Mouse (Mus musculus): Measurements from ENCODE around the gene Gm42417. TPM values are rescaled to one million over a fixed set of nuclear protein-coding genes. Genes with fewer than 3 reads are reported as not detected.
"Not testable (repeated sequence)": the region's sequence is repeated elsewhere in the genome, so short reads cannot be mapped to it uniquely, and the experiment has no call there.

Gene Gm42417
- polyA plus RNA-seq, 1 experiment from 2014 or later = 0.29 TPM

DNA sequence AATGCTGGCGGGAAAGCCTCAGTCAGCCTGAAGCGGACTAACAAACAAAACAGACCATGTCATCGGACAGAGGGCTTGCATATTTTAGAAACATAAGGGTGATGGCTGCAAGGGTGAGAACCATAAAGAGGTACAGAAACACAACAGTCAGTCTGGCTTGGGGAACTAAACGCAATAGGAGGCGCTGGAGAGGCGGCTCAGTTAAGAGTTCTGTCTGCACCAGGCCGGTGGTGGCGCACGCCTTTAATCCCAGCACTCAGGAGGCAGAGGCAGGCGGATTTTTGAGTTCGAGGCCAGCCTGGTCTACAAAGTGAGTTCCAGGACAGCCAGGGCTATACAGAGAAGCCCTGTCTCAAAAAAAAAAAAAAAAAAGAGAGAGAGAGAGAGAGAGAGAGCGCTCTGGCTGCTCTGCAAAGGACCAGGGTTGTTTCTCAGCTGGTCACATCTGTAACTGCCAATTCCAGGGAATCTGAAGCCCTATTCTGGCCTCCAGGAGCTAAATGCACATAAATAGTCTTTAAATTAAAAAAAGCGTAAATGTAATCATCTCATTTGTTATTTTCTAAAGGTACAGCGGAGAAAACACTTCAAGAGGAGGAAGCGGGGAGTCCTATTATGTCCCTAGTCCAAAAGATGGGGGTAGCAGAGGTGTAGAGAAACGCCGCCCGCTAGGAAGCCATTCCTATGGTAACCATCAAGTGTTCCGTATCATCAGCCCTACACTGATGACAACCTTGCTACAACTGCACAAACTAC, 6.8 kb upstream of the Gm42417 start:
- Histone ChIP-seq H3K36me3 (ENCODE audit: control insufficient read depth, insufficient read depth, low read length) (peaks cover 20% of the 10 kb centered on the region; the same call in 1 of the 2 replicates), H3K9me3 (ENCODE audit: control insufficient read depth, low read length) (no peaks in the 10 kb centered on the region), H3K4me3 (ENCODE audit: low read depth, low read length) (peak overlapping the region; percentile 68), H3K4me2 (ENCODE audit: low read depth, severe bottlenecking) (peak overlapping the region; percentile 69), H3K27me3 (ENCODE audit: control insufficient read depth, insufficient read depth, low read length) (no peaks in the 10 kb centered on the region), H3K4me1 (ENCODE audit: control insufficient read depth, insufficient read depth, low read length) (peaks cover 28% of the 10 kb centered on the region), H3K9ac (ENCODE audit: low read length) (peak overlapping the region; percentile 78; the same call in 1 of the 2 replicates), H3K27ac (replicated peaks; ENCODE audit: low read depth, low read length) (no peak overlapping the region)
- no peak for DNase-seq (ENCODE audit: low spot score)
- no peak for ATAC-seq (ENCODE audit: insufficient number of reproducible peaks, low FRiP score, low TSS enrichment, low read depth)
- 77% methylated on average over 19 of the region's 19 CpGs for WGBS

GRCm38 (mm10) chr1:36545382-36545781, 6.2 kb upstream of the Gm42417 start:
- Histone ChIP-seq H3K9ac (ENCODE audit: low read length) (no peak overlapping the region), H3K27ac (replicated peaks; ENCODE audit: low read depth, low read length) (no peak overlapping the region), H3K9me3 (ENCODE audit: control insufficient read depth, low read length) (no peaks in the 10 kb centered on the region), H3K4me1 (ENCODE audit: control insufficient read depth, insufficient read depth, low read length) (peaks cover 28% of the 10 kb centered on the region), H3K4me3 (ENCODE audit: low read depth, low read length) (no peak overlapping the region), H3K27me3 (ENCODE audit: control insufficient read depth, insufficient read depth, low read length) (no peaks in the 10 kb centered on the region), H3K36me3 (ENCODE audit: control insufficient read depth, insufficient read depth, low read length) (peaks cover 17% of the 10 kb centered on the region; the same call in 1 of the 2 replicates), H3K4me2 (ENCODE audit: low read depth, severe bottlenecking) (no peak overlapping the region)
- 89% methylated on average over 2 of the region's 2 CpGs for WGBS
- DNase-seq (ENCODE audit: low spot score) (no peak), ATAC-seq (ENCODE audit: insufficient number of reproducible peaks, low FRiP score, low TSS enrichment, low read depth) (no peak)

DNA sequence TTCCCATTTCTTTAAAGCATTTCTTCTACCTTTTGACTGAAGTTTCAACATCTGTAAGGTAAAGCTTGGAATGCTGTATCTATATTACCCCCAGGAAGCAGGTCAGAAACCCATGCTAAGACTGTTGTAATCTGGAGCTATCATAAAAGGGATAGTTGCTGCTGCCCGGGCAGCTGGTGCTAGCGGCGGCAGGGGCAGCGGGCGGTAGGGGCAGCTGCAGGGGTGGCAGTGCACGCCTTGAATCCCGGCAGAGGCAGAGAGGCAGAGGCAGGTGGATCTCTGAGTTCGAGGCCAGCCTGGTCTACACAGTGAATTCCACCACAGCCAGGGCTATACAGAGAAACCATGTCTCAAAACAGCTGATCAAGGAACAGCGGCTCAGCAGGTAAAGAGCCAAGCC, 3.7 kb upstream of the Gm42417 start:
- WGBS = 90% methylated on average over 9 of the region's 9 CpGs
- no peak for ATAC-seq (ENCODE audit: insufficient number of reproducible peaks, low FRiP score, low TSS enrichment, low read depth)

GRCm38 (mm10) chr1:36541844-36542243, 2.6 kb upstream of the Gm42417 start:
- ATAC-seq (ENCODE audit: insufficient number of reproducible peaks, low FRiP score, low TSS enrichment, low read depth) (no peak), DNase-seq (ENCODE audit: low spot score) (no peak)
- WGBS = 96% methylated on average over 16 of the region's 16 CpGs
- Histone ChIP-seq H3K9me3 (ENCODE audit: control insufficient read depth, low read length) (no peaks in the 10 kb centered on the region), H3K4me1 (ENCODE audit: control insufficient read depth, insufficient read depth, low read length) (peaks cover 5% of the 10 kb centered on the region; the same call in 1 of the 2 replicates), H3K4me3 (ENCODE audit: low read depth, low read length) (no peak overlapping the region), H3K27ac (replicated peaks; ENCODE audit: low read depth, low read length) (no peak overlapping the region), H3K27me3 (ENCODE audit: control insufficient read depth, insufficient read depth, low read length) (no peaks in the 10 kb centered on the region), H3K4me2 (ENCODE audit: low read depth, severe bottlenecking) (no peak overlapping the region), H3K9ac (ENCODE audit: low read length) (no peak overlapping the region), H3K36me3 (ENCODE audit: control insufficient read depth, insufficient read depth, low read length) (peaks cover 11% of the 10 kb centered on the region; the same call in 1 of the 2 replicates)

More for the DNA sequence above, 3.7 kb upstream of the Gm42417 start:
- Histone ChIP-seq H3K9ac (ENCODE audit: low read length) (no peak overlapping the region), H3K9me3 (ENCODE audit: control insufficient read depth, low read length) (no peaks in the 10 kb centered on the region), H3K4me3 (ENCODE audit: low read depth, low read length) (no peak overlapping the region), H3K4me2 (ENCODE audit: low read depth, severe bottlenecking) (no peak overlapping the region), H3K27ac (replicated peaks; ENCODE audit: low read depth, low read length) (no peak overlapping the region), H3K27me3 (ENCODE audit: control insufficient read depth, insufficient read depth, low read length) (no peaks in the 10 kb centered on the region), H3K36me3 (ENCODE audit: control insufficient read depth, insufficient read depth, low read length) (peaks cover 11% of the 10 kb centered on the region; the same call in 1 of the 2 replicates), H3K4me1 (ENCODE audit: control insufficient read depth, insufficient read depth, low read length) (peaks cover 9% of the 10 kb centered on the region; the same call in 1 of the 2 replicates)
- DNase-seq (ENCODE audit: low spot score) = no peak

- Histone ChIP-seq H3K4me3 (ENCODE audit: low read depth, low read length) (no peak overlapping the region), H3K4me2 (ENCODE audit: low read depth, severe bottlenecking) (no peak overlapping the region), H3K36me3 (ENCODE audit: control insufficient read depth, insufficient read depth, low read length) (peaks cover 11% of the 10 kb centered on the region; the same call in 1 of the 2 replicates), H3K4me1 (ENCODE audit: control insufficient read depth, insufficient read depth, low read length) (0 out of 2 replicates have a peak, but pooled peaks cover 2% of the 10 kb centered on the region), H3K27ac (replicated peaks; ENCODE audit: low read depth, low read length) (no peak overlapping the region), H3K27me3 (ENCODE audit: control insufficient read depth, insufficient read depth, low read length) (no peaks in the 10 kb centered on the region), H3K9me3 (ENCODE audit: control insufficient read depth, low read length) (no peaks in the 10 kb centered on the region), H3K9ac (ENCODE audit: low read length) (no peak overlapping the region)
- DNase-seq (ENCODE audit: low spot score) (no peak), ATAC-seq (ENCODE audit: insufficient number of reproducible peaks, low FRiP score, low TSS enrichment, low read depth) (no peak)
- 95% methylated on average over 12 of the region's 12 CpGs for WGBS
These were observed 1.6 kb upstream of the Gm42417 start for GRCm38 (mm10) chr1:36540807-36541206.

GRCm38 (mm10) chr1:36540132-36540531, 903 bp upstream of the Gm42417 start:
- Histone ChIP-seq H3K4me2 (ENCODE audit: low read depth, severe bottlenecking) (no peak overlapping the region), H3K9ac (ENCODE audit: low read length) (no peak overlapping the region), H3K27ac (replicated peaks; ENCODE audit: low read depth, low read length) (no peak overlapping the region), H3K4me1 (ENCODE audit: control insufficient read depth, insufficient read depth, low read length) (no peaks in the 10 kb centered on the region), H3K9me3 (ENCODE audit: control insufficient read depth, low read length) (no peaks in the 10 kb centered on the region), H3K36me3 (ENCODE audit: control insufficient read depth, insufficient read depth, low read length) (peaks cover 11% of the 10 kb centered on the region; the same call in 1 of the 2 replicates), H3K27me3 (ENCODE audit: control insufficient read depth, insufficient read depth, low read length) (no peaks in the 10 kb centered on the region), H3K4me3 (ENCODE audit: low read depth, low read length) (no peak overlapping the region)
- ATAC-seq (ENCODE audit: insufficient number of reproducible peaks, low FRiP score, low TSS enrichment, low read depth) (no peak), DNase-seq (ENCODE audit: low spot score) (no peak)
- WGBS = 93% methylated on average over 11 of the region's 11 CpGs

- DNase-seq (ENCODE audit: low spot score) (no peak), ATAC-seq (ENCODE audit: insufficient number of reproducible peaks, low FRiP score, low TSS enrichment, low read depth) (no peak)
- Histone ChIP-seq H3K27me3 (ENCODE audit: control insufficient read depth, insufficient read depth, low read length) (no peaks in the 10 kb centered on the region), H3K9ac (ENCODE audit: low read length) (no peak overlapping the region), H3K4me1 (ENCODE audit: control insufficient read depth, insufficient read depth, low read length) (no peaks in the 10 kb centered on the region), H3K4me3 (ENCODE audit: low read depth, low read length) (no peak overlapping the region), H3K9me3 (ENCODE audit: control insufficient read depth, low read length) (no peaks in the 10 kb centered on the region), H3K36me3 (ENCODE audit: control insufficient read depth, insufficient read depth, low read length) (peaks cover 11% of the 10 kb centered on the region; the same call in 1 of the 2 replicates), H3K27ac (replicated peaks; ENCODE audit: low read depth, low read length) (no peak overlapping the region), H3K4me2 (ENCODE audit: low read depth, severe bottlenecking) (no peak overlapping the region)
- 87% methylated on average over 4 of the region's 4 CpGs for WGBS
These were observed 502 bp downstream of the Gm42417 start for GRCm38 (mm10) chr1:36538727-36539126.

DNA sequence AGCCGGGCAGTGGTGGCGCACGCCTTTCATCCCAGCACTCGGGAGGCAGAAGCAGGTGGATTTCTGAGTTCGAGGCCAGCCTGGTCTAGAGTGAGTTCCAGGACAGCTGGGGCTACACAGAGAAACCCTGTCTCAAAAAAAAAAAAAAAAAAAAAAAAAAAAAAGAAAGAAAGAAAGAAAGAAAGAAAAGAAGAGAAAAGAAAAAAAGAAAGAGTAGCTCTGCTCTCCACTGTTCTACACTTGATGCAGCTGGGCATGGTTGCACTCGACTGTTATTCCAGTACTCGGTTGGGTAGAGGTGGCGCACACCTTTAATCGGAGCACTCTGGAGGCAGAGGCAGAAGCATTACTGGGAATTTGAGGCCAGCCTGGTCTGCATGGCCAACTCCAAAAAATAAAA, 2.4 kb downstream of the Gm42417 start, which contains the start of gene Ankrd23:
Gene Ankrd23, minus strand, starts transcription at position 101 of the 400 bp plus-strand sequence.
- not testable (repeated sequence) for H3K9me3 ChIP-seq (ENCODE audit: control insufficient read depth, low read length); H3K4me2 ChIP-seq (ENCODE audit: low read depth, severe bottlenecking); H3K4me1 ChIP-seq (ENCODE audit: control insufficient read depth, insufficient read depth, low read length); H3K36me3 ChIP-seq (ENCODE audit: control insufficient read depth, insufficient read depth, low read length); DNase-seq (ENCODE audit: low spot score); H3K27me3 ChIP-seq (ENCODE audit: control insufficient read depth, insufficient read depth, low read length); H3K27ac ChIP-seq (replicated peaks; ENCODE audit: low read depth, low read length); ATAC-seq (ENCODE audit: insufficient number of reproducible peaks, low FRiP score, low TSS enrichment, low read depth); H3K4me3 ChIP-seq (ENCODE audit: low read depth, low read length); H3K9ac ChIP-seq (ENCODE audit: low read length)
- 89% methylated on average over 9 of the region's 9 CpGs for WGBS

Measured in limb, embryonic 11.5 days (tissue).